Mouse (Mus musculus): ENCODE measurements around the gene Gab2. TPM values are rescaled to one million over a fixed set of nuclear protein-coding genes. Genes with fewer than 3 reads are reported as not detected.
A peak's percentile ranks its signal among the peaks of the same experiment; 100 is the strongest.

The Gab2 gene
- polyA plus RNA-seq, 1 experiment, result 33.8 TPM

- TF ChIP-seq CTCF (IDR thresholded peaks at IDR 0.05; ENCODE audit: borderline replicate concordance, extremely low read depth, insufficient read depth, insufficient read length) (no peak), POLR2A (IDR thresholded peaks at IDR 0.05; ENCODE audit: borderline replicate concordance, extremely low read depth, insufficient read depth, insufficient read length, poor library complexity, severe bottlenecking) (no peak)
- DNase-seq (ENCODE audit: low read depth), result peak; percentile 39
Measured at GRCm38 (mm10) chr7:97325156-97325985, 244.0 kb downstream of the Gab2 start.

GRCm38 (mm10) chr7:97327376-97327775, 246.0 kb downstream of the Gab2 start:
- TF ChIP-seq POLR2A (IDR thresholded peaks at IDR 0.05; ENCODE audit: borderline replicate concordance, extremely low read depth, insufficient read depth, insufficient read length, poor library complexity, severe bottlenecking) (no peak), CTCF (IDR thresholded peaks at IDR 0.05; ENCODE audit: borderline replicate concordance, extremely low read depth, insufficient read depth, insufficient read length) (no peak)

GRCm38 (mm10) chr7:97328891-97329588, 247.7 kb downstream of the Gab2 start:
- no peak for TF ChIP-seq POLR2A (IDR thresholded peaks at IDR 0.05; ENCODE audit: borderline replicate concordance, extremely low read depth, insufficient read depth, insufficient read length, poor library complexity, severe bottlenecking)
- no peak for TF ChIP-seq CTCF (IDR thresholded peaks at IDR 0.05; ENCODE audit: borderline replicate concordance, extremely low read depth, insufficient read depth, insufficient read length)
- DNase-seq (ENCODE audit: low read depth), result no peak

More at GRCm38 (mm10) chr7:97327376-97327775, 246.0 kb downstream of the Gab2 start:
- no peak for DNase-seq (ENCODE audit: low read depth)

GRCm38 (mm10) chr7:97329676-97330075, 248.3 kb downstream of the Gab2 start:
- TF ChIP-seq POLR2A (IDR thresholded peaks at IDR 0.05; ENCODE audit: borderline replicate concordance, extremely low read depth, insufficient read depth, insufficient read length, poor library complexity, severe bottlenecking), result no peak
- TF ChIP-seq CTCF (IDR thresholded peaks at IDR 0.05; ENCODE audit: borderline replicate concordance, extremely low read depth, insufficient read depth, insufficient read length), result no peak

GRCm38 (mm10) chr7:97330931-97331645, 249.7 kb downstream of the Gab2 start:
- TF ChIP-seq POLR2A (IDR thresholded peaks at IDR 0.05; ENCODE audit: borderline replicate concordance, extremely low read depth, insufficient read depth, insufficient read length, poor library complexity, severe bottlenecking), result no peak

More at GRCm38 (mm10) chr7:97329676-97330075, 248.3 kb downstream of the Gab2 start:
- no peak for DNase-seq (ENCODE audit: low read depth)

GRCm38 (mm10) chr7:97331726-97332666, 250.6 kb downstream of the Gab2 start, which contains the start of the genes Usp35 and Kctd21:
Gene Usp35 (minus strand): TSS chr7:97332020.
Gene Kctd21 (plus strand): TSS chr7:97332327.
- no peak for TF ChIP-seq CTCF (IDR thresholded peaks at IDR 0.05; ENCODE audit: borderline replicate concordance, extremely low read depth, insufficient read depth, insufficient read length)
- no peak for TF ChIP-seq POLR2A (IDR thresholded peaks at IDR 0.05; ENCODE audit: borderline replicate concordance, extremely low read depth, insufficient read depth, insufficient read length, poor library complexity, severe bottlenecking)
- DNase-seq (ENCODE audit: low read depth), result peak; percentile 99

More at GRCm38 (mm10) chr7:97330931-97331645, 249.7 kb downstream of the Gab2 start:
- DNase-seq (ENCODE audit: low read depth), result no peak

GRCm38 (mm10) chr7:97332667-97333041, 251.3 kb downstream of the Gab2 start:
- TF ChIP-seq POLR2A (IDR thresholded peaks at IDR 0.05; ENCODE audit: borderline replicate concordance, extremely low read depth, insufficient read depth, insufficient read length, poor library complexity, severe bottlenecking) (no peak), CTCF (IDR thresholded peaks at IDR 0.05; ENCODE audit: borderline replicate concordance, extremely low read depth, insufficient read depth, insufficient read length) (no peak)
- DNase-seq (ENCODE audit: low read depth), result no peak

- no peak for DNase-seq (ENCODE audit: low read depth)
- TF ChIP-seq CTCF (IDR thresholded peaks at IDR 0.05; ENCODE audit: borderline replicate concordance, extremely low read depth, insufficient read depth, insufficient read length) (no peak), POLR2A (IDR thresholded peaks at IDR 0.05; ENCODE audit: borderline replicate concordance, extremely low read depth, insufficient read depth, insufficient read length, poor library complexity, severe bottlenecking) (no peak)
Measured at GRCm38 (mm10) chr7:97333113-97333898, 251.9 kb downstream of the Gab2 start.

GRCm38 (mm10) chr7:97334406-97334805, 253.0 kb downstream of the Gab2 start:
- no peak for TF ChIP-seq CTCF (IDR thresholded peaks at IDR 0.05; ENCODE audit: borderline replicate concordance, extremely low read depth, insufficient read depth, insufficient read length)
- TF ChIP-seq POLR2A (IDR thresholded peaks at IDR 0.05; ENCODE audit: borderline replicate concordance, extremely low read depth, insufficient read depth, insufficient read length, poor library complexity, severe bottlenecking), result no peak
- DNase-seq (ENCODE audit: low read depth), result no peak
